ENCODE assay signal across 1 mouse cellular context in the genomic region with DNA sequence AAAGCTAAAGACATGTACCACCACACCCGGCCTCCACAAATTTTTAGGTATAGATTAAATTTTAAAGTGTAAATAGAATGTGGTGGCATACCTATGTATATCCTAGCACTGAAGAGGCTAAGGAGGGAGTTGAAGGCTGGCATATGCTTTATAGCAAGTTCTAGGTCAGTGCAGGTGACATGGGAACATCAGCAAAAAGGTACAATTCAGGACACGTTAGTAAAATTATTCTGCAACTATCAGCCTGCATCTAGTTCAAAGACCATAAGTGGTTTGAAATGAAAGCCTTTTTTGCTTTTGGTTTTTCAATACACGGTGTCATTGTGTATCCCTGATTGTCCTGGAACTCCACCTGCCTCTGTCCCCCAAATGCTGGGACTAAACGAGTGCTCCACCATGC.
TF ChIP-seq lines count a peak whose summit lies in the region.

No protein-coding gene starts in this region.

TF ChIP-seq in MEL, 35 proteins besides CTCF, POLR2A, EP300 and RAD21:
- TF ChIP-seq POLR2AphosphoS2 (IDR thresholded peaks at IDR 0.05; ENCODE audit: low read length) (peak; percentile 27; the same call in 1 of the 2 replicates), MXI1 (IDR thresholded peaks at IDR 0.05; ENCODE audit: low read depth, low read length) (0 out of 2 replicates have a peak, but pooled peaks have one; percentile 25), GATA1 (IDR thresholded peaks at IDR 0.05; ENCODE audit: low read depth, low read length) (no peak)
